Mouse (Mus musculus) heart, adult 18-20 months (tissue): ENCODE results near the gene Arhgap18. TPM values are rescaled to one million over a fixed set of nuclear protein-coding genes. Genes with fewer than 3 reads are reported as not detected.
A peak's percentile ranks its signal among the peaks of the same experiment; 100 is the strongest.

ENCODE experiments used
- DNase-seq, 2 experiments: peaks; one replicate each; pipeline ENCODE4 v3.0.0; 2021 to 2022; ENCODE audit warnings: mixed read lengths in 1 of 2
- total RNA-seq, 2 experiments: library from RNA; stranded (reverse); gene quantifications; 2 replicates each; pipeline ENCODE4 v1.2.3; 2021

Arhgap18 gene
- total RNA-seq, 2 experiments from 2014 or later = 9.5 to 11.6 TPM

GRCm38 (mm10) chr10:26832068-26832467 is 78.8 kb downstream of the Arhgap18 start:
- no peak for DNase-seq

GRCm38 (mm10) chr10:26832669-26833249 is 79.5 kb downstream of the Arhgap18 start:
- no peak for DNase-seq

GRCm38 (mm10) chr10:26833393-26833792 is 80.2 kb downstream of the Arhgap18 start:
- DNase-seq = no peak

GRCm38 (mm10) chr10:26849311-26849710 is 96.1 kb downstream of the Arhgap18 start:
- DNase-seq = no peak

GRCm38 (mm10) chr10:26849854-26850253 is 96.6 kb downstream of the Arhgap18 start:
- DNase-seq = peak in 1 of 2 experiments; percentile 37

- no peak for DNase-seq
These were observed 101.4 kb downstream of the Arhgap18 start for GRCm38 (mm10) chr10:26854556-26855100.

- no peak for DNase-seq
These were observed 102.8 kb downstream of the Arhgap18 start for GRCm38 (mm10) chr10:26855851-26856535.

GRCm38 (mm10) chr10:26857583-26857982 is 104.4 kb downstream of the Arhgap18 start:
- DNase-seq = no peak

- no peak for DNase-seq
These were observed 105.3 kb downstream of the Arhgap18 start for GRCm38 (mm10) chr10:26858537-26858936.

GRCm38 (mm10) chr10:26861231-26861630 is 108.0 kb downstream of the Arhgap18 start:
- no peak for DNase-seq

GRCm38 (mm10) chr10:26862207-26862606 is 109.0 kb downstream of the Arhgap18 start:
- no peak for DNase-seq

GRCm38 (mm10) chr10:26863982-26864381 is 110.8 kb downstream of the Arhgap18 start:
- no peak for DNase-seq

- no peak for DNase-seq
These were observed 117.6 kb downstream of the Arhgap18 start for GRCm38 (mm10) chr10:26870802-26871201.

- no peak for DNase-seq
These were observed 124.1 kb downstream of the Arhgap18 start for GRCm38 (mm10) chr10:26877309-26877708.

GRCm38 (mm10) chr10:26878924-26879600 is 125.8 kb downstream of the Arhgap18 start:
- no peak for DNase-seq

GRCm38 (mm10) chr10:26884949-26885348 is 131.7 kb downstream of the Arhgap18 start:
- DNase-seq = no peak

GRCm38 (mm10) chr10:26889226-26889625 is 136.0 kb downstream of the Arhgap18 start:
- DNase-seq = no peak

- DNase-seq = no peak
These were observed 136.5 kb downstream of the Arhgap18 start for GRCm38 (mm10) chr10:26889754-26890153.

GRCm38 (mm10) chr10:26890269-26890955 is 137.2 kb downstream of the Arhgap18 start:
- peak; percentile 56 to 82 for DNase-seq

- DNase-seq = no peak
These were observed 139.9 kb downstream of the Arhgap18 start for GRCm38 (mm10) chr10:26893091-26893490.

GRCm38 (mm10) chr10:26895726-26896125 is 142.5 kb downstream of the Arhgap18 start:
- DNase-seq = no peak

GRCm38 (mm10) chr10:26900426-26900825 is 147.2 kb downstream of the Arhgap18 start:
- no peak for DNase-seq
